Mouse (Mus musculus) G1E (cell line): ENCODE results near the gene Epc2.

Experiments
- CTCF ChIP-seq: IDR thresholded peaks from 2 replicates; pipeline ENCODE4 v1.5.1; 2012; ENCODE audit warnings: low read depth, low read length, inconsistent platforms, mixed read lengths
- GATA1 ChIP-seq: IDR thresholded peaks from 2 replicates; pipeline ENCODE4 v1.6.1; 2012; ENCODE audit warnings: borderline replicate concordance, low read length, inconsistent platforms, mixed read lengths

DNA sequence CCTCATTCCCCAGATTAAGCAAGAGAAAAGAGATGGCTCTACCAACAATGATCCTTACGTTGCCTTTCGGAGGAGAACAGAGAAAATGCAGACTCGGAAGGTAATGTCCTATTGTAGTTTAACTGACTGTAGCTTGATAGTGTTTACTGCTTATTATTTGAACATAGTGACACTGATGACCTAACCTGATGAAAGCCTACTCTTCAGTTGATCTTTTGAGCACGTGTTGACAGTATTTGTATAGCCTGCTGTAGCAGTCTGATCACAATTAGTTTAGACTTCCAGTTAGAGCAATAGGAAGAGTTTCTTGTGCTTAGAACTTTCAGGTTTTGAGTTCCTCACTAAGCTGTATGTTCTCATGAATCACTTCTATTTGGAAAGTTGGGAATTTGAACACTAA, 71.3 kb downstream of the Epc2 start:
- TF ChIP-seq CTCF (no peak), GATA1 (no peak)
